Mouse (Mus musculus) left cerebral cortex, postnatal 14 days (tissue): Measurements from ENCODE around the gene Tubb2b. TPM values are rescaled to one million over a fixed set of nuclear protein-coding genes. Genes with fewer than 3 reads are reported as not detected.

Experiments
- DNase-seq, 2 experiments: peaks; one replicate each; pipeline ENCODE4 v3.0.0; 2021 to 2022; ENCODE audit warnings: low spot score in 2 of 2, mixed read lengths in 1 of 2
- intact Hi-C: fragments of 180-260 bp; cut with DNase I; formaldehyde crosslinking; loops from one replicate; pipeline ENCODE4 v1.15.1; 2025
- total RNA-seq, 2 experiments: library from RNA; stranded (reverse); gene quantifications; 2 replicates each; pipeline ENCODE4 v1.2.3; 2021

Tubb2b gene
- total RNA-seq, 2 experiments from 2014 or later = 348 to 398 TPM

DNA sequence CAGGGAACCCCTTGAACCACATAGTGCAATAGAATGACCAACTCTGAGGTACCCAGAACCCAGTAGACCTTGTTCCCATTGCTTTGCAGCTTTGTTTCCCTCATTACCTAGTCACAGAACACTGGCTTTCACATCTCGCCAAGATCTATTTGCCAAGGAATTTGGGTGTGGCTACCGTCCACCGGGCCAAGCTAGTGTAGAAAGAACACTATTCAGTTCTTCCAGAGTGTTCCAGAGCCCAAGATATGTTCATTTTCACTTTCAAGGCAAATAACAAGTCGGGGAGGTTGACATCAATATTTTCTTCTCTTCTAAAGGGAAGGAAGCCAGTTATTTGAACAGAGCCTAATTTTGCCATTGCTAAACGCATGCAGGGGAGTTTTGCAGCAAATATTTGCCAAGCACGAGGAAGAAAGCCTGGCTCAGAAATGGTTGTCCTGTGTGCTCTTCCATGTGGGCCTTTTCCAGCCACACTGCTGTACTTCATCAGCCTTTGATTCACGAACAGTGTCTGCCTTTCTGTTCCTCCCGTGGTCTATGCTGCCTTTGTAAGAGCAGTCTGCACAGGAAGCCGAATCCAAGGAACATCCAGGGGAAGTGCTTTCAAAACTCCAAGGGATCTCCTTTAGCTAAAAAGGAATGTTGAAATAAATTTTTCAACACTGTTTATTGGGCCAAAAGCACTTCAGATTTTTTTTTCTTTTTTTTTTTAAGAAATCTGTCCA, 46.1 kb downstream of the Tubb2b start:
- intact Hi-C loops = no loop called here
- no peak for DNase-seq

DNA sequence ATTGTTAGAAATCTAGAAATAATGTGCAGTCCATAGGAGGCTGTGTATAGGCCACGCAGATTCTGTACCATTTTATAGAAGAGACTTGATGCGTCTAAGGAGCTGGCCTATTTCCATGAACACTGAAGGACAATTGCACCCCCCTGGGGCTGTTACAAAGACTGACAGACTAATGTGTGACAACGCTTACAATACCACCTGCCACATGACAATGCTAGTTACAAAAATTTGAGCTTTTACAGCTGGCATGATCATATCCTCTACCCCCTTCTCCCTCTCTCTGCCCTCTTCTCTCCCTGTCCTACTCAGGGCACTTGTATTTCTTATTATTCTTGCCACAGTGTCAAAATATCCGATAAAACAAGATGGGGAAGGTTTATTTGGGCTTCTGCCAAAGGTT, 48.3 kb downstream of the Tubb2b start:
- DNase-seq = no peak
- intact Hi-C loops = no loop called here

DNA sequence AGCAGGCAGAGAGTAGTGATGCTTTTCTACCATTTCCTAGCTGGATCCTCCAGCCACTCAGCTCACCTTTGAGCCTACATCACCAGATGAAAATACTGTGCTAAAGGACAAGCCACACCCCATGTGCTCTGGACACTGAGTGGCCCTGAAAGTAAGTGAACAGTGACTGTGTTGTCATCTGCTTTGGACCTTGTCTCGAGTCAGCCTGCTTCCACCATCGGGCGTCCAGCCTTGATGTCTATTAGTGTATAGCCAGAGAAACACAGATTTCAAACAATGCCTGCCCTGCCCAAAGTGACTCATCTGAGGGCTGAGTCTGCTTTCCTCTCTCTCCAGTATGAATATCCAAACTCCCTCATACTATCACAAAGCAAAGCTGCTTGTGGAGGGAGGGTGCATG, 50.5 kb downstream of the Tubb2b start:
- intact Hi-C loops = loop anchor here (2.0 kb wide), 1 partner anchor 49 kb away; no protein-coding TSS in a partner anchor
- DNase-seq = no peak

DNA sequence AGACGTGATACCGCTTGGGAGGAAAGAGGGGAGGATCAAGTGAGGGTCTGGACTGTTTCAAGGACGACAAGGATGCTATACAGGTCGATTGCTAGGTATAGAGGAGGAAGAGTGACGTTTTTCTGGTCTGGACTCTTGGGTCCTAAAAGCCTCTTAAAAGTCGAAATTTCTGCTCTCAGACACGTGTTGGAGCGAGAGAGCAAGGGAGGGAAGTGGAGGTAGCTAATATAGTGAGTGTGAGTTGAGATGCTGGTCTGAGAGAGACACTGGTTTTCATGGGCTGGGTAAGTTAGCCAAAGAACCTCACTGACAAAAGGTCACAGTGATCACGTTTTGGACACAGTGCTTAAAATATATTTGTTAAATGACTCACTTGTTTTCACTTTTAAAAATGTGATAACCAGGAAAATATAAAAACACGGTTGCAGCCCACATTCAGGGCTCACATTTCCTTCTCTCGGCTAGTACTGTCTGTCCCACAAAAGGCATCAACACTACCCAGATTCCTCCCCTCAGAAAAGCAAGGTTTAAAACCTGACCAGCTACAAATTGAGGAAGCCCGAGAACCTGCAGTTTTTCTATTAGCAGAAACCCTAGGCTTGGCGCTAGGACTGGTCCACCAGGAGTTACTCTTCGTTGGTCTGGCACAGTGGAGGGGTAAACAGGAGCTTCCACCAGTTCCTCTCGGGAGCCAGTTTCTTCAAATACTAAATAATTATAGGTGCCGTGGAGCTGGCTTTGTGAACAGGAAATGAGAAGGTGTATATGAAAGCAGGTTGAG, 51.6 kb downstream of the Tubb2b start:
- DNase-seq = no peak
- intact Hi-C loops = loop anchor here (2.0 kb wide), 1 partner anchor 50 kb away; no protein-coding TSS in a partner anchor

DNA sequence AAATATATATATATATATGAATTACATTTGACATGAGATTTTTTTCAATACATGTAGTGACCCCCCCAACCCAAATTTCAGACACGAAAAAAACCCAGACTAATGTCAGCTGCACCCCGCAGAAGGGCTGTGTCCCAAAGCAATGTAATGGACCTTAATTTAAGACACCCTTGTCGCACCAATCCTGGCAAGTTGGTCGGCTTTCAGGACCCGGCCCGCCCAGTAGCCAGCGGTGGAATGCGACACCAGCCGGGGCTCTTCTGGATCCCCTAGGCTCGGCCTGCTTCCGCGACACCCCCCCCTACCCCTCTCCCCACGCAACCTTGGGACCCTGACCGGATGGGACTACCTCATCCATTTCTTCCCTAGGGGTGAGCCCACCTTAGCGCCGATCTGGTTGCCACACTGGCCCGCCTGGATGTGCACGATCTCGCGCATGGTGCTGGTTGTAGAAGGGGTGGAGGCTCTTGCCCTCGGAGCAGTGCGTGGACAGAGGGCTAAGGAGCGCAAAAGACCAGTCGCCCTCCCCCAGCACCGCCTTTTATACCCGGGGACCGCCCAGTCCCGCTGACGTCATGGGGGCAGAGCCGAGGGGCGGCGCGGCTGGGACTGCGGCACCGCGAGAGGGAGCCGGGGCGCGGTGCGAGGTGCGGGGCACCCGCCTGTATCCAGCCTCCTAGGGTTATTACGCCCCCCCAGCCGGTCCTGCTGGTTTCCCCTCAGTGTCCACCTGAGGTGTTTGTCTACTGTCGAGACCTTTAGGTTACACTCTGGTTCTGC, 52.6 kb downstream of the Tubb2b start, which contains the start of gene Tubb2a:
Gene Tubb2a (minus strand): TSS at position 516 of the 780 bp plus-strand sequence.
- DNase-seq = peak; percentile 91 to 94
- intact Hi-C loops = loop anchor here (2.0 kb wide), 2 partner anchors 51 to 77 kb away; no protein-coding TSS in a partner anchor

Other genes starting within 250 kb of the Tubb2b start
- gene Serpinb6c, start 224.8 kb downstream of the Tubb2b start, total RNA-seq = 1 to 10 TPM; 1.0 to 1.1 TPM
- gene Nqo2, start 165.8 kb downstream of the Tubb2b start, total RNA-seq = 1 to 10 TPM; 5.2 to 6.2 TPM
- 1 to 10 TPM; 6.2 to 8.1 TPM for gene Ripk1, start 128.1 kb downstream of the Tubb2b start, total RNA-seq
- 10 to 100 TPM; 35.2 to 39.3 TPM for gene Serpinb6a, start 127.7 kb downstream of the Tubb2b start, total RNA-seq
- gene Bphl, start 92.9 kb downstream of the Tubb2b start, total RNA-seq = 10 to 100 TPM; 33.7 to 38.3 TPM
- gene Tubb2a, start 52.5 kb downstream of the Tubb2b start, total RNA-seq = 1,000 to 10,000 TPM; 1,973 to 2,002 TPM
- 10 to 100 TPM; 23.6 to 29.0 TPM for gene Psmg4, start 32.5 kb upstream of the Tubb2b start, total RNA-seq
- 10 to 100 TPM; 66.2 to 70.6 TPM for gene Slc22a23, start 214.7 kb upstream of the Tubb2b start, total RNA-seq